In the genomic region with DNA sequence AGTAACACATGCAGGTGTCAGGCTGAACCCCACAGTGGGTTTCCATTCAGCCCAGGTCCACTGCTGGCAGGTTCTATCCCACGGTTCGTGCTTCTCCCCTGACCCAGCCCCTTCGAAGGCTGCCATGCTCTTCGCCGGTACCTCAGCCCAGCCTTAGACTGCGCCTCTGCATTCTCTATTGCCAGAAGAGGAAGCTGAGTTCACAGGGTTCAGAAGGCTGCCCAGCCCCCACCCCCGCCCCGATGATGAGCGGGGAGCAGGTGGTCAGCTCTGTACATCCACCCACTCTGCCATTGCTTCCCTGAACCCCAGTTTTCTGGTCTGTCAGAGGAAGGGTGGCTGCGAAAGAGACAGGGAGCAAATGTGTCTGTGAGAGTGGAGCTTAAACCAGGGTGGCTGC, we compare ENCODE assay signal across 18 mouse cellular contexts. TPM values are rescaled to one million over a fixed set of nuclear protein-coding genes. Genes with fewer than 3 reads are reported as not detected.
A peak's percentile ranks its signal among the peaks of the same experiment; 100 is the strongest.
DNase-seq lines count a peak whose midpoint lies in the region; ATAC-seq and TF ChIP-seq lines count a peak whose summit lies in the region.
"Had no signal": no experiment of that assay in that cellular context is flagged by ENCODE, and none has a peak within 500 bp of the region (broad histone marks: within the 10 kb centered on the region; RNA-seq: fewer than 3 reads in every experiment).

No protein-coding gene starts in this region.

- no peaks in the 10 kb centered on the region for H3K9me3 ChIP-seq in midbrain, embryonic 10.5 days (replicated peaks)
- no peaks in the 10 kb centered on the region for H3K9me3 ChIP-seq in midbrain, postnatal 0 days (ENCODE audit: low read length)
- no peaks in the 10 kb centered on the region for H3K9me3 ChIP-seq in hindbrain, embryonic 11.5 days (ENCODE audit: control insufficient read depth, low read length)
- H3K9me3 ChIP-seq in midbrain, embryonic 13.5 days: no peaks in the 10 kb centered on the region
- H3K9me3 ChIP-seq: limb, embryonic 10.5 days; lung, embryonic 15.5 days had no signal

- TF ChIP-seq CTCF in midbrain, postnatal 0 days (IDR thresholded peaks at IDR 0.05): no peak
- TF ChIP-seq CTCF in thymus, adult 2 months (IDR thresholded peaks at IDR 0.05; ENCODE audit: borderline replicate concordance, control insufficient read depth, extremely low read depth, insufficient read depth, low read length, poor library complexity): no peak

- WGBS in midbrain, embryonic 10.5 days: 26% methylated on average over 10 of the region's 10 CpGs
- 30% methylated on average over 10 of the region's 10 CpGs for WGBS in midbrain, postnatal 0 days
- 28% methylated on average over 10 of the region's 10 CpGs for WGBS in hindbrain, embryonic 11.5 days
- 22% methylated on average over 10 of the region's 10 CpGs for WGBS in midbrain, embryonic 13.5 days
- WGBS in thymus, adult 2 months: 89% methylated on average over 10 of the region's 10 CpGs

- H3K4me2 ChIP-seq in midbrain, postnatal 0 days (ENCODE audit: low read depth, low read length, poor library complexity, severe bottlenecking): no peak overlapping the region
- no peak overlapping the region for H3K4me2 ChIP-seq in hindbrain, embryonic 11.5 days (replicated peaks; ENCODE audit: low read depth, low read length)
- H3K4me2 ChIP-seq in midbrain, embryonic 13.5 days (replicated peaks): no peak overlapping the region
- H3K4me2 ChIP-seq: liver, embryonic 11.5 days; lung, embryonic 15.5 days had no signal

- no peak overlapping the region; the same call in 1 of the 2 replicates for H3K9ac ChIP-seq in midbrain, postnatal 0 days (replicated peaks; ENCODE audit: low read length, poor library complexity, severe bottlenecking)
- H3K9ac ChIP-seq in hindbrain, embryonic 11.5 days (ENCODE audit: low read depth, low read length): peak overlapping the region; percentile 12; the same call in 1 of the 2 replicates
- H3K9ac ChIP-seq in midbrain, embryonic 13.5 days (replicated peaks): peak overlapping the region; percentile 40; the same call in 1 of the 2 replicates
- H3K9ac ChIP-seq: lung, embryonic 15.5 days had no signal

- peaks cover 45% of the 10 kb centered on the region for H3K4me1 ChIP-seq in midbrain, embryonic 10.5 days
- peaks cover 3% of the 10 kb centered on the region; the same call in 1 of the 2 replicates for H3K4me1 ChIP-seq in midbrain, postnatal 0 days (ENCODE audit: insufficient read depth, low read length)
- H3K4me1 ChIP-seq in hindbrain, embryonic 11.5 days (replicated peaks; ENCODE audit: control insufficient read depth, insufficient read depth, low read length): peaks cover 3% of the 10 kb centered on the region; the same call in 1 of the 2 replicates
- H3K4me1 ChIP-seq in midbrain, embryonic 13.5 days (replicated peaks): peaks cover 33% of the 10 kb centered on the region
- no peaks in the 10 kb centered on the region for H3K4me1 ChIP-seq in thymus, adult 2 months (replicated peaks; ENCODE audit: control insufficient read depth, insufficient read depth, low read length)

- no peaks in the 10 kb centered on the region for H3K36me3 ChIP-seq in midbrain, embryonic 10.5 days
- no peaks in the 10 kb centered on the region for H3K36me3 ChIP-seq in midbrain, postnatal 0 days (ENCODE audit: insufficient read depth, low read length)
- no peaks in the 10 kb centered on the region for H3K36me3 ChIP-seq in hindbrain, embryonic 11.5 days (ENCODE audit: control insufficient read depth, insufficient read depth, low read length)
- no peaks in the 10 kb centered on the region for H3K36me3 ChIP-seq in midbrain, embryonic 13.5 days
- no peaks in the 10 kb centered on the region for H3K36me3 ChIP-seq in thymus, adult 2 months (ENCODE audit: control insufficient read depth, insufficient read depth, low read length)
- H3K36me3 ChIP-seq: limb, embryonic 10.5 days; lung, embryonic 15.5 days had no signal

- H3K27ac ChIP-seq in midbrain, embryonic 10.5 days (replicated peaks): peak overlapping the region; percentile 82
- H3K27ac ChIP-seq in midbrain, postnatal 0 days (ENCODE audit: low read depth, low read length): no peak overlapping the region
- H3K27ac ChIP-seq in hindbrain, embryonic 11.5 days (ENCODE audit: low read depth, low read length): no peak overlapping the region
- no peak overlapping the region; the same call in 1 of the 2 replicates for H3K27ac ChIP-seq in midbrain, embryonic 13.5 days
- H3K27ac ChIP-seq in thymus, adult 2 months (ENCODE audit: control insufficient read depth, insufficient read depth, low read length): no peak overlapping the region
- H3K27ac ChIP-seq: kidney, postnatal 0 days; layer of hippocampus, adult 2 months; limb, embryonic 10.5 days; lung, embryonic 15.5 days had no signal

- H3K4me3 ChIP-seq in midbrain, embryonic 10.5 days: 0 out of 2 replicates have a peak overlapping the region, but pooled peaks have one; percentile 17
- no peak overlapping the region for H3K4me3 ChIP-seq in midbrain, postnatal 0 days (ENCODE audit: low read depth, low read length)
- H3K4me3 ChIP-seq in hindbrain, embryonic 11.5 days (ENCODE audit: low read depth, low read length): no peak overlapping the region
- H3K4me3 ChIP-seq in midbrain, embryonic 13.5 days (replicated peaks): no peak overlapping the region
- no peak overlapping the region for H3K4me3 ChIP-seq in thymus, adult 2 months (ENCODE audit: control insufficient read depth, insufficient read depth, low read length)
- H3K4me3 ChIP-seq: layer of hippocampus, adult 2 months; limb, embryonic 10.5 days; lung, embryonic 15.5 days had no signal

- TF ChIP-seq POLR2A in thymus, adult 2 months (IDR thresholded peaks at IDR 0.05; ENCODE audit: control insufficient read depth, extremely low read depth, insufficient read depth, low read length, poor library complexity): no peak

- H3K27me3 ChIP-seq in midbrain, embryonic 10.5 days (ENCODE audit: low read depth, poor library complexity, severe bottlenecking): no peaks in the 10 kb centered on the region
- no peaks in the 10 kb centered on the region for H3K27me3 ChIP-seq in midbrain, postnatal 0 days (ENCODE audit: insufficient read depth, low read length)
- no peaks in the 10 kb centered on the region for H3K27me3 ChIP-seq in hindbrain, embryonic 11.5 days (ENCODE audit: control insufficient read depth, insufficient read depth, low read length)
- H3K27me3 ChIP-seq in midbrain, embryonic 13.5 days: no peaks in the 10 kb centered on the region
- H3K27me3 ChIP-seq in thymus, adult 2 months (ENCODE audit: control insufficient read depth, insufficient read depth, low read length): no peaks in the 10 kb centered on the region
- H3K27me3 ChIP-seq: lung, embryonic 15.5 days had no signal

- no peak for ATAC-seq in midbrain, postnatal 0 days (ENCODE audit: low FRiP score)
- ATAC-seq in hindbrain, embryonic 11.5 days (ENCODE audit: low FRiP score): peak; percentile 60
- ATAC-seq in midbrain, embryonic 13.5 days: peak; percentile 55
- ATAC-seq: inflammation-experienced regulatory T-cells, adult 6 months had no signal

- DNase-seq in midbrain, embryonic 10.5 days (ENCODE audit: low spot score): peak; percentile 25
- DNase-seq in midbrain, postnatal 0 days (ENCODE audit: low spot score): no peak
- peak; percentile 19 for DNase-seq in hindbrain, embryonic 11.5 days (ENCODE audit: low spot score)
- DNase-seq in retina, postnatal 1 day: peak; percentile 29
- no peak for DNase-seq in right cerebral cortex, postnatal 36 days (ENCODE audit: low spot score in 2 of 2)
- no peak for DNase-seq in right cerebral cortex, postnatal 4 days
- DNase-seq in thymus, adult 2 months: no peak
- DNase-seq: adrenal gland, adult 2 months; cerebellum, adult 11 months; embryo, embryonic 11 days; gastrocnemius, postnatal 25 days had no signal

RNA-seq across cellular contexts. Expression of gene Lrrc18, which starts 8.3 kb away (rescaled TPM):
- 0.43 and 0.47 TPM in 2 replicates for polyA plus RNA-seq in midbrain, embryonic 10.5 days (2016; fragmentation: Nextera tagmentation; extraction: Ambion mirVana)
- 2.0 and 2.2 TPM in 2 replicates for total RNA-seq in midbrain, postnatal 0 days (2014; rRNA removed)
- polyA plus RNA-seq in midbrain, postnatal 0 days (2015; fragmentation: Nextera tagmentation; extraction: Ambion mirVana): 0.63 and 0.70 TPM in 2 replicates
- polyA plus RNA-seq in hindbrain, embryonic 11.5 days (2014; fragmentation: Nextera tagmentation; extraction: Ambion mirVana): 0.36 and 0.86 TPM in 2 replicates
- 0.35 and 0.43 TPM in 2 replicates for polyA plus RNA-seq in midbrain, embryonic 13.5 days (2015; fragmentation: Nextera tagmentation; extraction: Ambion mirVana)
- 0.50 and 0.57 TPM in 2 replicates for polyA plus RNA-seq in thymus, adult 2 months (2012; rRNA removed)

Comparison
In these comparisons a context has a peak if more than half of its experiments do, and no peak if none do; other contexts are left out.
1. DNase-seq: peak in midbrain, embryonic 10.5 days (single experiment), hindbrain, embryonic 11.5 days (single experiment) and retina, postnatal 1 day (single experiment); none in midbrain, postnatal 0 days (single experiment), right cerebral cortex, postnatal 36 days (0 of 2), right cerebral cortex, postnatal 4 days (single experiment) and thymus, adult 2 months (single experiment).